Mouse (Mus musculus) C2C12 (cell line): ENCODE measurements around the gene Olfr433.

Experiments
- CEBPB ChIP-seq: IDR thresholded peaks from one replicate; pipeline ENCODE4 v1.6.1; 2011; ENCODE audit warnings: low read depth, mild to moderate bottlenecking, control low read depth, moderate library complexity
- CTCF ChIP-seq: IDR thresholded peaks from one replicate; pipeline ENCODE4 v1.5.1; 2011; ENCODE audit not compliant: control insufficient read depth, insufficient read depth, insufficient read length
- FOSL1 ChIP-seq: IDR thresholded peaks from one replicate; pipeline ENCODE4 v1.8.0; 2011; ENCODE audit warnings: mild to moderate bottlenecking, low read length; ENCODE audit not compliant: poor library complexity, insufficient read depth, severe bottlenecking
- MAX ChIP-seq: IDR thresholded peaks from one replicate; pipeline ENCODE4 v1.6.1; 2011; ENCODE audit warnings: mild to moderate bottlenecking, control low read depth
- MYOD1 ChIP-seq: IDR thresholded peaks from one replicate; pipeline ENCODE4 v1.6.1; 2011; ENCODE audit warnings: low read depth; ENCODE audit not compliant: control insufficient read depth, insufficient read length
- MYOG ChIP-seq: IDR thresholded peaks from one replicate; pipeline ENCODE4 v1.6.1; 2011; ENCODE audit not compliant: control insufficient read depth, insufficient read length; ENCODE audit errors: extremely low read depth
- USF1 ChIP-seq: IDR thresholded peaks from one replicate; pipeline ENCODE4 v1.6.1; 2011; ENCODE audit warnings: low read depth, mild to moderate bottlenecking, control low read depth, moderate library complexity

DNA sequence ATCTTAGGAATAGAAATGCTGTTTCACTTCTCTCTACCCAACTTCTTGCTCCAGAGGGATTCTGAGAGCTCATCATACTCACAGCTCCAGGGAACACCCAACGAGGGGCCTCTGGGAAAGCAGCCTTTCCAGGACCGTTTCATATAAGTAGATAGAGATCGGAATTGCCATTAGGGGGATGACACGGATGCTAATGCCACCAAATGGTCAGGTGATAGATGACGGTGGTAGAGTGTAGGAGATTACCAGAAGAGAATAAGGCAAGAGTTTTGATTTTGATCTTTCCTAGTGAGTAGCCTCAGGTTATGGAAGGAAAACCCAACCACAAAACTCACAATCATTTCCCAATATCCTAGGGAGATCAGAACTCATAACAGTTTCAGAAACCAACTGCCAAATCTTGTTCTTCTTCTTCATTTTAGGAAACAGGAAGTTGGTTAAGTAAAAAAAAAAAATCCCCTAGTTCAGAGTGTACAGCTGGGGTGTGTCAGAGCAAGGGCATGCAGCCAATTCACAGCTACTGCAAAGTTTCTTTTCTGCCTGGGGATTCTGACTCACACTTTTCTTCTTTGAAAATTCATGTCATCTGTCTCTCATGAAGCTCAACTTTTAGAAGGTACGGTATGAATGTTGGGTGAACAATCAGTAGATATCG is at the start of gene Olfr433:
- TF ChIP-seq CTCF (no peak), MAX (no peak), FOSL1 (no peak), CEBPB (no peak), MYOG (no peak), USF1 (no peak), MYOD1 (no peak)
